Mouse (Mus musculus) liver, embryonic 15.5 days (tissue): Measurements from ENCODE around the gene Cfap45. TPM values are rescaled to one million over a fixed set of nuclear protein-coding genes. Genes with fewer than 3 reads are reported as not detected.

Experiments
- ATAC-seq: fragments of 200-750 bp; cut with Nextera tagmentation; 2 replicates; pipeline ENCODE4 v1.8.0; 2017; ENCODE audit warnings: moderate number of reproducible peaks, mild to moderate bottlenecking, moderate library complexity; ENCODE audit not compliant: insufficient read depth
- H3K27ac ChIP-seq: fragments of 300-500 bp; sonication (generic); replicated peaks from 2 replicates; pipeline ENCODE4 v1.5.1; 2015; ENCODE audit warnings: mild to moderate bottlenecking, inconsistent platforms
- H3K27me3 ChIP-seq: fragments of 300-500 bp; sonication (generic); 2 replicates; pipeline ENCODE4 v1.6.1; 2015; ENCODE audit warnings: mild to moderate bottlenecking, inconsistent platforms
- H3K36me3 ChIP-seq: fragments of 300-500 bp; sonication (generic); replicated peaks from 2 replicates; pipeline ENCODE4 v1.6.1; 2015; ENCODE audit warnings: moderate library complexity, mild to moderate bottlenecking, inconsistent platforms
- H3K4me1 ChIP-seq: fragments of 300-500 bp; sonication (generic); replicated peaks from 2 replicates; pipeline ENCODE4 v1.6.1; 2015; ENCODE audit warnings: inconsistent platforms
- H3K4me2 ChIP-seq: fragments of 300-500 bp; sonication (generic); 2 replicates; pipeline ENCODE4 v1.6.1; 2015; ENCODE audit warnings: moderate library complexity, mild to moderate bottlenecking, inconsistent platforms
- H3K4me3 ChIP-seq: fragments of 300-500 bp; sonication (generic); replicated peaks from 2 replicates; pipeline ENCODE4 v1.5.1; 2015; ENCODE audit warnings: mild to moderate bottlenecking, inconsistent platforms
- H3K9ac ChIP-seq: fragments of 300-500 bp; sonication (generic); 2 replicates; pipeline ENCODE4 v1.6.1; 2015; ENCODE audit warnings: moderate library complexity, mild to moderate bottlenecking, inconsistent platforms
- H3K9me3 ChIP-seq: fragments of 300-500 bp; sonication (generic); replicated peaks from 2 replicates; pipeline ENCODE4 v1.6.1; 2016; ENCODE audit warnings: inconsistent platforms
- WGBS: fragments of 180-500 bp; shearing (Covaris S2); methylation state at CpG from one replicate; pipeline ENCODE4 v1.1.7; 2015; ENCODE audit warnings: mixed read lengths; ENCODE audit not compliant: insufficient replicate concordance; 5-methylcytosine and 5-hydroxymethylcytosine counted together
- polyA plus RNA-seq: library from polyadenylated mRNA; unstranded; fragments of >200 nt; fragmentation: Nextera tagmentation; extraction: Ambion mirVana; gene quantifications from 2 replicates; pipeline ENCODE4 v1.2.1, GENCODE M21; 2015

Cfap45 gene
- polyA plus RNA-seq, 1 experiment from 2014 or later: 0.29 TPM

DNA sequence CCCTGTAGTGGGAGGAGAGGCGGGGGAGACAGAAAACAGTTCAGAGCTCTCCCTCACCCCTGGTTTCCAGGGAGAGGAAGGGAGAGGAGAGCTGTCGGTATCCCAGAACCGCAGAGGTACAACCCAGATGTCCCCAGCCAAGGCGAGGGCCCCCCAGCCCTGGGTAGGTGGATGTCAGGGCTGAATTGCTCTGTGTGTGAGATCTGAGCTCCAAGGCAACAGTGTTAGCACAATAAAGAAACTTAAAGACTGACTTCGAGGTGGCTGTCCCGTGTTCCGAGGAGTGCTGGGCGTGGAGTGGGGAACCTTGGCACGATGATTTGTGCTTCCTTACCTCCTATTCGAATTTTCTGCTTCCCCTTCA lies 42.8 kb downstream of the Cfap45 start:
- H3K4me1 ChIP-seq: peaks cover 7% of the 10 kb centered on the region; the same call in 1 of the 2 replicates
- H3K27ac ChIP-seq: no peak overlapping the region
- ATAC-seq: 0 out of 2 replicates have a peak, but pooled peaks have one; percentile 2
- peaks cover 66% of the 10 kb centered on the region for H3K27me3 ChIP-seq
- peak overlapping the region; percentile 42 for H3K4me3 ChIP-seq
- no peak overlapping the region for H3K9ac ChIP-seq
- H3K36me3 ChIP-seq: no peaks in the 10 kb centered on the region
- H3K9me3 ChIP-seq: no peaks in the 10 kb centered on the region
- 4% methylated on average over 10 of the region's 10 CpGs for WGBS
- H3K4me2 ChIP-seq: peak overlapping the region; percentile 60

DNA sequence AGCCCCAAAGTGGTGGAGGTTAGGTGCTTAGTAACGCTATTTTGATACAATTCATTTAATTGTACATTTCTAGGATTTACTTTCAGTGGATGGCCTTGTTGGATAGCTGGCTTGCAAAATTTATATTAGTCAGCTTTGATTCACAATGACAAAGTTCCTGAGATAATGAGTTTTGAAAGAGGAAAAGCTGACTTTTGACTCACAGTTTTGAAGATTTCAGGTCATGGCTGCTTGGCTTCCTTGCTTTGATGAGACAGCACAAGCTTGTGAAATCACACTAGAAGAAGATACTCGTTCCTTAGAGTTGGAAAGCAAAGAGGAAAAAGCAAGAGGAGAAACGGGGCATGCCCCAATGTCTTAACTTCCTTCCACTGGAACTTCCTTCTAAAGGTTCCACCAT lies 45.5 kb downstream of the Cfap45 start:
- Histone ChIP-seq H3K9me3 (no peaks in the 10 kb centered on the region), H3K9ac (no peak overlapping the region), H3K4me3 (no peak overlapping the region), H3K27me3 (peaks cover 44% of the 10 kb centered on the region), H3K27ac (no peak overlapping the region), H3K4me1 (peaks cover 7% of the 10 kb centered on the region; the same call in 1 of the 2 replicates), H3K4me2 (no peak overlapping the region), H3K36me3 (no peaks in the 10 kb centered on the region)
- no peak for ATAC-seq
- 28% methylated on average over 3 of the region's 3 CpGs for WGBS

DNA sequence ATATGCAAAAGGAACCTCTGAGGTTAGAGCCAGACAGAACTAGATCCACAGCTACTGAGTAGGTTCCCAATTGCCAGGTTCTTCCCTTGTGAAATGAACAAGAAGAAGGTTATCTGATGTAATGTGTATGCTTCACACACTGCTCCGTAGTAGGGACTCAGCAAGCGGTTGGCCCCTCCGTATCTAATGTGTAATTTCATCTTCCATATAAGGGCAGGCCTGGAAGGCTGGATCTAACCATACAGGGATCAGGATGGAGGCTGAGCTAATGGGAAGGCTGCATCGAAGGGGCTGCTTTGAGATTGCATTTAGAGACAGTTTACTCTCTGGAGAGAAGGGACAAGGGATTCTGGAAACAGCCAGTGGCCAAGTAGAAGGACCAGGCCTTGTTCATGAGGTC lies 47.2 kb downstream of the Cfap45 start:
- H3K4me2 ChIP-seq: no peak overlapping the region
- 64% methylated on average over 4 of the region's 4 CpGs for WGBS
- H3K4me1 ChIP-seq: no peaks in the 10 kb centered on the region; the same call in 1 of the 2 replicates
- no peak overlapping the region for H3K9ac ChIP-seq
- H3K27me3 ChIP-seq: peaks cover 28% of the 10 kb centered on the region
- H3K4me3 ChIP-seq: no peak overlapping the region
- no peak for ATAC-seq
- no peaks in the 10 kb centered on the region for H3K36me3 ChIP-seq
- H3K9me3 ChIP-seq: no peaks in the 10 kb centered on the region
- H3K27ac ChIP-seq: no peak overlapping the region

DNA sequence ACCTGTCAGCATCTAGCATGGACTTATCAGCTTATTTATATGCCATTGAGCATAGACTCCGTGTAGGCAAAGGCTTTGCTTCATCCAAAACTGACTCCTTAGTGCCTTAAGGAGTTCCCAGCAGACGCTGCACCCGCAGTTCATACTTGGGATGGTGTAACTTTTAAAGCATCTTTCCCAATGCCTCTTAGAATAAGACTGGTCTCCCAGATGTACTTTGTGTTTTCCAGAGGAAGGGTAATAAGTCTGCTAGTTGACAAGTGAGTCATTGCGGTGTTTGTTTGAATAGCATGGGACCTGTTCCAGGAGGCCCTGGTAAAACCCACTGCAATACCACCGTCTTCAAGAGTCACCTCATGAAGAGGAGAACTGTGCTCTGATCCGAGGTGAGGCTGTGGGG lies 59.5 kb downstream of the Cfap45 start:
- H3K4me3 ChIP-seq: no peak overlapping the region
- H3K9ac ChIP-seq: no peak overlapping the region
- no peak overlapping the region for H3K4me2 ChIP-seq
- H3K27me3 ChIP-seq: peaks cover 10% of the 10 kb centered on the region
- ATAC-seq: no peak
- no peak overlapping the region for H3K27ac ChIP-seq
- no peaks in the 10 kb centered on the region for H3K36me3 ChIP-seq
- 53% methylated on average over 6 of the region's 6 CpGs for WGBS
- H3K9me3 ChIP-seq: no peaks in the 10 kb centered on the region
- no peaks in the 10 kb centered on the region for H3K4me1 ChIP-seq

DNA sequence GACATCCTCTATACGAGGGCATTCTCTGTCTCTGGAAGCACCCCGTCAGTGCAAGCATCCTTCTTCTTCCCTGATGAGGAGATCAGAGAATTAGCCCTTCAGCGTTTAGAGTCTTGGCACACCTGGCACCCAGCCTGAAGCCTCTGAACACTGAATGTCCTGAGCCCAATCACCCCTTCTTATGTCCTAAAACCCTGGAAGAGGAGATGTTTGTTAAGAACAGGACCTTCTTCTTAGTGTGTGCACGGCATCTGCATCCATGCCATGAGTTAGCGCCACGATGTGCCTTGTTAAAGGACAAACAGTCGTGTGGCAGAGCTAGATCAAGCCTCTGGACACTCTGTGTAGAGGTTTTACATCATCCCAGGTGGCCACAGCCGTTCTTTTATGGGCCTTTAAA lies 61.8 kb downstream of the Cfap45 start:
- Histone ChIP-seq H3K4me3 (no peak overlapping the region), H3K9ac (no peak overlapping the region), H3K9me3 (no peaks in the 10 kb centered on the region), H3K4me2 (no peak overlapping the region), H3K36me3 (no peaks in the 10 kb centered on the region), H3K27me3 (peaks cover 18% of the 10 kb centered on the region), H3K27ac (no peak overlapping the region), H3K4me1 (no peaks in the 10 kb centered on the region)
- WGBS: 62% methylated on average over 8 of the region's 8 CpGs
- no peak for ATAC-seq

DNA sequence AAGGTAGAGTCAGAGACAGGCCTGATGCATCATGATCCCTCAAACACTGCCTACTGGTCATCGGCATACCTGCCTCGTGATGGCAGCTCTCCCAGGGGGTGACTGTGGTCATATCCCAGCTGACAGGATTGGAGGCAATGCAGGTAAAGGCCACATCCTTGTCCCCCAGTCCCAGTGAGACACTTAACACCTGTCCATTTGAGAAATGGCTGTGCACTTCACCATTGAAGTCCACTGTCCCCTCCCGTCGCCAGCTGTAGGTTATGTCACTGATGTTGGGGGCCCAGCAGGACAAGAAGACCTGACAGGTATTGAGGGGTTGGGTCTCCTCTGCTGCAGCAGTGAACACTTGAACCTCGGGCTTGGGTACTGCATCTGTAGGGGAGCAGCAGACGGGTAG lies 63.7 kb downstream of the Cfap45 start:
- ATAC-seq: no peak
- Histone ChIP-seq H3K36me3 (no peaks in the 10 kb centered on the region), H3K9me3 (no peaks in the 10 kb centered on the region), H3K9ac (no peak overlapping the region), H3K4me2 (no peak overlapping the region), H3K27ac (no peak overlapping the region), H3K4me3 (no peak overlapping the region), H3K4me1 (no peaks in the 10 kb centered on the region), H3K27me3 (peaks cover 18% of the 10 kb centered on the region)
- WGBS: 59% methylated on average over 6 of the region's 6 CpGs

DNA sequence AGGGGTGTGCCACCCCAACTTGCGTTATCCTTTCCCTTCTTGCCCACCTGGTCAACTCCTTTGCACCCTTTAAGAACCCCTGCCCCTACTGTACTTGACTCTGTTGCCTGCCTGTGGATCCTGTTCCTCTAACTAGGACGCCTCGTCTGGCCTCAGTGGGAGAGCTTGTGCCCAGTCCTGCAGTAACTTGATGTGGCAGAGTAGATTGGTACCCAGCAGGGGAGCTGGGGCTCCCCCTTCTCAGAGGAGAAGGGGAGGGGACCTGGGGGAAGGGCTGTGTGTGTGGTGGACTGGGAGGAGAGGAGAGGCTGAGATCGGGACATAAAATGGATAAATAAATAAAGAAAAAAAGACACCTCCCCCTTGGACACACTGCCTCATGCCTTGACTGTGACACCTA lies 64.4 kb downstream of the Cfap45 start:
- peaks cover 18% of the 10 kb centered on the region for H3K27me3 ChIP-seq
- H3K4me3 ChIP-seq: no peak overlapping the region
- no peak overlapping the region for H3K4me2 ChIP-seq
- no peak for ATAC-seq
- no peaks in the 10 kb centered on the region for H3K9me3 ChIP-seq
- H3K4me1 ChIP-seq: no peaks in the 10 kb centered on the region
- H3K36me3 ChIP-seq: no peaks in the 10 kb centered on the region
- no peak overlapping the region for H3K9ac ChIP-seq
- WGBS: 48% methylated on average over 4 of the region's 4 CpGs
- H3K27ac ChIP-seq: no peak overlapping the region

DNA sequence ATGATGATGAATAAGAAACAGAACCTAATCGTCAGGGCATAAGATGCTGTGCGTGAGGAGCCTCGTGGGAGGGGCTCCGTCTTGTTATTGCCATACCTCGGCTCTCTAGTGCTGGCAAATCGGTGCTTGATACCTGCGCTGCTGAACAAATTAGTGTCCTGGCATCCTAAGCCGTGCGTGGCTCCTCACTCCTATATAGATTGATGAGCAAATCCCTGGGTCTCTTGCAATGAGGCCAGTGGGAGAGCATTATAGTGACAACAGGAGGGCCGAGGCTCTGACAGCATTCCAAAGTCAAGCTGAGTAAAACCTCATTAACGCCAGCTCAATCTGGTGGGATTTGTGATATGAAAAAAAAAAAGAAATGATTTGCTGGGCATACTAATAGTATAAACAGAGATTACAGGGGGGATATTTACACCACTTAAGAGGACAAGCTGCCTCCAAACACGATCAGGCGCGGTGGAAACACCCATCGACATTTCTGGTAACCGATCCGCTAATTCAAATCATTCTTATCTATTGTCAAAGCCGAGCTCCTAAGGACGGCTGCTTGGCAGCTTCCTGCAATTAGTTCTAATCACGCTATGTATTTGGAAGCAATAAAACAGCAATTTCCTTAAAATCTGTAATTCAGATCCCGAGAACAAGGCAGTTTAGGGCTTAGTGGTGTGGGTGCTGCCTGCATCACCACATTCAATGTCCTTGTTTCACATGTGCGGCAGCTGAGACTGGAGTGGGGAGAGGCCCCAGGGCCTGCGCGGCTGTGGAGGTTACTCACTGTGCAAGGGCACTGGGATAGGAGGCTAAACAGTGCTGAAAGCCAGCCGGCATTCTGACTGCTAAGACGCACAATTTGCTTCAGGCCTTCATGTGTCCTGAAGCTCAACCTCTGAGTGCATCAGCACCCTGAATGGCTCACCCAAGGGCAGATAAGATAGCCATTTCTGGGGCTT lies 65.3 kb downstream of the Cfap45 start:
- H3K27me3 ChIP-seq: peaks cover 18% of the 10 kb centered on the region
- H3K36me3 ChIP-seq: no peaks in the 10 kb centered on the region
- no peak overlapping the region for H3K4me2 ChIP-seq
- 46% methylated on average over 26 of the region's 26 CpGs for WGBS
- H3K27ac ChIP-seq: no peak overlapping the region
- no peak for ATAC-seq
- no peak overlapping the region for H3K4me3 ChIP-seq
- no peak overlapping the region for H3K9ac ChIP-seq
- no peaks in the 10 kb centered on the region for H3K9me3 ChIP-seq
- no peaks in the 10 kb centered on the region for H3K4me1 ChIP-seq

DNA sequence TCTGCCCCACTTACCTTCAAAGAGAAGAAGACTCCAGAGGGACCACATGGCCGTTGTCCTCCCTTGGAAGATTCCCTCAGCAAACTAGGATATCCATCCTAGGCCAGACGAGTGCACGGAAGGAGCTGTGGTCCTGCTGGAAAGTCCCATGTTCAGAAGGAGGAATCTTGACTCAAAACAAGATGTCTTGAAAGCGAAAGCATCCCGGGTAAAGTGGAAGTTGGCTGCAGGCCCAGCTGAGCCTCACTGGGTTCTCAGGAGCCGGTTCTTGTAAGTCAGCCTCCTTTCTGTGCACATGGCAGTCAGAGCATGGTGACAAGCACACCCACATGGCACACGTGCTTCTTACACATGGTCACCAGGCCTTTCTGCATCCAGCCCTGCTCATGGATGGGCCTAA lies 69.8 kb downstream of the Cfap45 start, which contains the start of gene Slamf8:
TSS of gene Slamf8 (minus strand) at position 184 of the 400 bp plus-strand sequence.
- Histone ChIP-seq H3K4me3 (no peak within 1 kb of the TSS), H3K9me3 (no peaks in the 10 kb centered on the region), H3K4me2 (no peak within 1 kb of the TSS), H3K4me1 (no peaks in the 10 kb centered on the region), H3K9ac (no peak within 1 kb of the TSS), H3K27me3 (peaks cover 8% of the 10 kb centered on the region; the same call in 1 of the 2 replicates), H3K36me3 (no peaks in the 10 kb centered on the region), H3K27ac (no peak within 1 kb of the TSS)
- no peak for ATAC-seq
- 58% methylated on average over 7 of the region's 7 CpGs for WGBS

DNA sequence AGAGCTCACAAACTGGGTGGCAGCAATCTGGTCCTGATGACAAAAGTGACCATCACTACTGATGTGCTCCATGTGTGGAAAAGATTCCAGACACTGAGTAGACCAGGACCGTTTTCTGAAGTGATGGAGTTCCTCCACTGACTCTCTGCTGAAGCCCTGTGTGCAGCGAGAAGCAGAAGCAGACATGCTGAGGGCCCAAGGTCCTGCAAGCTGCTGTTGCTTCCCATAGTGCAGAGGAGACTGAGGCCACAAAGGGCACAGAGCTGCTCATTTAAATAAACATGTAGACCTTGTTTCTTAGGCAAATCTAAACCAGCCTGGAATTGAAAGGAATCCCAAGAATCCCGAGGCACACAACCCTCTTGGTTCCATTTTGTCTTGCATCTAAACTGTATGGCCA lies 72.7 kb downstream of the Cfap45 start:
- Histone ChIP-seq H3K9ac (no peak overlapping the region), H3K9me3 (no peaks in the 10 kb centered on the region), H3K4me3 (no peak overlapping the region), H3K36me3 (no peaks in the 10 kb centered on the region), H3K4me1 (no peaks in the 10 kb centered on the region), H3K27ac (no peak overlapping the region), H3K27me3 (no peaks in the 10 kb centered on the region), H3K4me2 (no peak overlapping the region)
- no peak for ATAC-seq
- WGBS: 47% methylated on average over 3 of the region's 3 CpGs

DNA sequence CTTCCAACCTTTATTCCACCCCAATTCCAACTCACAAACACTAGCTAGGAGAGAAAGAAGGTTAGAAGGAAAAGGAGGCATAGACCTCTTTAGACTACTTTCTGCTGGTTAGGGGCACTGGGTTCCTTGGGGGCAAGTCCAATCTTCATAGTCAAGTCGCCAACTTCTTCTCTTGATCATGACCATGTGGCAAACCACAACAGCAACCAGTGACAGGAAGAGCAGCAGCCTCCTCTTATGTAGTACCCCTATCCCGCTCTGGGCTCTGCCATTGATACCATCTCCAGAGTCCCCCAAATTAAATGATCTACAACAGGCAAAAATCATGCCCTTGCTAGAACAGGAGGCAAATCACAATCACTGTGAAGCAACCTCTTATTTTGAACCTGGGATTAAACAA lies 73.4 kb downstream of the Cfap45 start:
- no peak overlapping the region for H3K4me2 ChIP-seq
- no peak overlapping the region for H3K4me3 ChIP-seq
- no peaks in the 10 kb centered on the region for H3K4me1 ChIP-seq
- no peak for ATAC-seq
- no peaks in the 10 kb centered on the region for H3K27me3 ChIP-seq
- no peak overlapping the region for H3K27ac ChIP-seq
- no peaks in the 10 kb centered on the region for H3K36me3 ChIP-seq
- H3K9ac ChIP-seq: no peak overlapping the region
- H3K9me3 ChIP-seq: no peaks in the 10 kb centered on the region
- WGBS: 26% methylated on average over 2 of the region's 2 CpGs

DNA sequence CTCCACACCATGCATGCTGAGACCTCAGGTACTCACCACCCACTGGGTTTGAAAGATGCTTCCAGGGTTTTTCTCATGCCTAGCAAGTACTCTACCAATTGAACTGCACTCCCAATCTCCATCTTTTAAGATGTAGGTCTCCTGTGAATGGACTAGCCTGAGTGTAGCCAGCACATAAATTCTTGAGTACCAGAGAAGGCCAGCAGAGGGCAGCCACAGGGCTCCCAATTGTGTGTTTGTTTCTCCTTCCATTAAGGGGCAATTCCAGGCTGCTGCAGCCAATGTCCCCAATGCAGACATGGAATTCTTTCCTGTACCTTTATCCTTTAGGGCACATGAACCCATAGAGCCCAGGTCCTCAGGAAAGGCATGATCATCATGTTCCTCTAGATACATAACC lies 73.9 kb downstream of the Cfap45 start:
- Histone ChIP-seq H3K4me3 (no peak overlapping the region), H3K4me2 (no peak overlapping the region), H3K27me3 (no peaks in the 10 kb centered on the region), H3K9me3 (no peaks in the 10 kb centered on the region), H3K36me3 (no peaks in the 10 kb centered on the region), H3K27ac (no peak overlapping the region), H3K4me1 (no peaks in the 10 kb centered on the region), H3K9ac (no peak overlapping the region)
- ATAC-seq: no peak
